Mouse (Mus musculus) left cerebral cortex, adult 8-10 months (tissue): ENCODE measurements around the gene Kcnn3. TPM values are rescaled to one million over a fixed set of nuclear protein-coding genes. Genes with fewer than 3 reads are reported as not detected.

Experiments
- DNase-seq, 2 experiments: peaks; one replicate each; pipeline ENCODE4 v3.0.0; 2022; ENCODE audit warnings: low spot score in 2 of 2
- total RNA-seq, 4 experiments: library from RNA; stranded (reverse); gene quantifications; 2 replicates each; pipeline ENCODE4 v1.2.4; 2022

Gene Kcnn3
- total RNA-seq, 4 experiments from 2014 or later: 20.8 to 25.7 (median 23.3) TPM

- no peak for DNase-seq
These were observed 41.4 kb downstream of the Kcnn3 start for GRCm38 (mm10) chr3:89561386-89561785.

- no peak for DNase-seq
These were observed 45.4 kb downstream of the Kcnn3 start for GRCm38 (mm10) chr3:89565371-89565770.

GRCm38 (mm10) chr3:89569058-89569457, 49.1 kb downstream of the Kcnn3 start:
- DNase-seq: no peak

GRCm38 (mm10) chr3:89569707-89570324, 49.9 kb downstream of the Kcnn3 start:
- DNase-seq: no peak

- no peak for DNase-seq
These were observed 50.4 kb downstream of the Kcnn3 start for GRCm38 (mm10) chr3:89570362-89570761.

GRCm38 (mm10) chr3:89574260-89574659, 54.3 kb downstream of the Kcnn3 start:
- no peak for DNase-seq

GRCm38 (mm10) chr3:89576381-89576780, 56.4 kb downstream of the Kcnn3 start:
- no peak for DNase-seq

GRCm38 (mm10) chr3:89577154-89577553, 57.2 kb downstream of the Kcnn3 start:
- no peak for DNase-seq

- no peak for DNase-seq
These were observed 58.1 kb downstream of the Kcnn3 start for GRCm38 (mm10) chr3:89578083-89578482.

- no peak for DNase-seq
These were observed 58.8 kb downstream of the Kcnn3 start for GRCm38 (mm10) chr3:89578803-89579202.

GRCm38 (mm10) chr3:89584254-89584653, 64.3 kb downstream of the Kcnn3 start:
- no peak for DNase-seq

- DNase-seq: no peak
These were observed 68.5 kb downstream of the Kcnn3 start for GRCm38 (mm10) chr3:89588436-89588835.

GRCm38 (mm10) chr3:89589321-89589720, 69.4 kb downstream of the Kcnn3 start:
- DNase-seq: no peak

GRCm38 (mm10) chr3:89590386-89590785, 70.4 kb downstream of the Kcnn3 start:
- no peak for DNase-seq

GRCm38 (mm10) chr3:89591461-89591860, 71.5 kb downstream of the Kcnn3 start:
- DNase-seq: no peak

GRCm38 (mm10) chr3:89592809-89593208, 72.8 kb downstream of the Kcnn3 start:
- no peak for DNase-seq

GRCm38 (mm10) chr3:89593524-89593923, 73.6 kb downstream of the Kcnn3 start:
- no peak for DNase-seq

GRCm38 (mm10) chr3:89598361-89598760, 78.4 kb downstream of the Kcnn3 start:
- no peak for DNase-seq

- DNase-seq: no peak
These were observed 79.0 kb downstream of the Kcnn3 start for GRCm38 (mm10) chr3:89598967-89599366.

- no peak for DNase-seq
These were observed 81.1 kb downstream of the Kcnn3 start for GRCm38 (mm10) chr3:89601060-89601459.

GRCm38 (mm10) chr3:89603300-89603699, 83.3 kb downstream of the Kcnn3 start:
- DNase-seq: no peak

- DNase-seq: no peak
These were observed 85.3 kb downstream of the Kcnn3 start for GRCm38 (mm10) chr3:89605235-89605634.

- no peak for DNase-seq
These were observed 87.4 kb downstream of the Kcnn3 start for GRCm38 (mm10) chr3:89607327-89607726.

GRCm38 (mm10) chr3:89612048-89612447, 92.1 kb downstream of the Kcnn3 start:
- DNase-seq: no peak
